Mouse (Mus musculus) bone marrow macrophage, adult 2 months (primary cell): ENCODE measurements at regions not wholly inside any gene's neighbourhood (a gene's known extent, or its start where the extent isn't known, plus 50 kb on each side); places are given as distances from the start of the nearest gene placed in this dataset.
"Not testable (repeated sequence)": the region's sequence is repeated elsewhere in the genome, so short reads cannot be mapped to it uniquely, and the experiment has no call there.

Experiments
- H3K27ac ChIP-seq: 2 replicates; pipeline ENCODE4 v1.5.1; 2012; ENCODE audit warnings: low read depth, low read length; ENCODE audit not compliant: insufficient read depth
- H3K4me1 ChIP-seq: 2 replicates; pipeline ENCODE4 v1.6.1; 2012; ENCODE audit warnings: low read length; ENCODE audit not compliant: control insufficient read depth, insufficient read depth
- H3K4me3 ChIP-seq: 2 replicates; pipeline ENCODE4 v1.5.1; 2012; ENCODE audit warnings: mild to moderate bottlenecking, low read length, moderate library complexity; ENCODE audit not compliant: insufficient read depth
- CTCF ChIP-seq: IDR thresholded peaks from 2 replicates; pipeline ENCODE4 v1.5.1; 2012; ENCODE audit warnings: low read depth, mild to moderate bottlenecking, low read length, moderate library complexity
- POLR2A ChIP-seq: IDR thresholded peaks from 2 replicates; pipeline ENCODE4 v1.6.1; 2012; ENCODE audit warnings: mild to moderate bottlenecking, low read depth, low read length, borderline replicate concordance

- TF ChIP-seq CTCF (no peak), POLR2A (no peak)
- H3K4me3 ChIP-seq = no peak overlapping the region
- no peak overlapping the region for H3K27ac ChIP-seq
- no peaks in the 10 kb centered on the region for H3K4me1 ChIP-seq
Measured at GRCm38 (mm10) chr13:97409891-97410525, 169.1 kb downstream of the Enc1 start.

DNA sequence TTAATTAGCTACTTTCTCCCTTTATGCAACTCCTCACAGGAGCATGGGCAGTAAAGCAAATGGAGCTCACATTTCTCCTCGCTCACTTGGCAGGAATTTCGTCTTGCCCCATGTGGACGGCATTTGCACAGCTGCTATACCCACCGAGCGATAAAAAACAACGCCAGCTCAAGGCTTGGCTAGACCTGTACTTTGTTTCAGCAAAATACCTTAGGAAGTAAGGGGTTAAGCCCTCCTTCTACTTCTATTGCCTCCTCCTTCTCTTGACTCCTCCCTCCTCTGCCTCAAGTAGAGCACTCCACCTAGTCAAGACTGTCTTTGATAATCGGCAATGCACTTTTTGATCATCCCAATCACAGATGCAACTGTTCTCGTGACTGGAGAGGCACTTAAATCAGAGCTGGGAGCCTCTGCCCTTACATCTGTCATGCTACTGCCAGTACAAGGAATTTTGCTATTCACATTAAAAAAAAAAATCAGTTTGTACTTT lies 168.4 kb downstream of the Enc1 start:
- H3K27ac ChIP-seq = no peak overlapping the region
- no peaks in the 10 kb centered on the region for H3K4me1 ChIP-seq
- TF ChIP-seq POLR2A (no peak), CTCF (no peak)
- H3K4me3 ChIP-seq = no peak overlapping the region

- no peak for TF ChIP-seq CTCF
- no peak for TF ChIP-seq POLR2A
- Histone ChIP-seq H3K4me1 (no peaks in the 10 kb centered on the region), H3K4me3 (no peak overlapping the region)
Measured at GRCm38 (mm10) chr13:97408414-97409290, 167.7 kb downstream of the Enc1 start.

GRCm38 (mm10) chr13:97407773-97408172 lies 166.9 kb downstream of the Enc1 start:
- Histone ChIP-seq H3K4me3 (no peak overlapping the region), H3K4me1 (no peaks in the 10 kb centered on the region), H3K27ac (no peak overlapping the region)
- TF ChIP-seq CTCF (no peak), POLR2A (no peak)

More at GRCm38 (mm10) chr13:97408414-97409290, 167.7 kb downstream of the Enc1 start:
- H3K27ac ChIP-seq = no peak overlapping the region

DNA sequence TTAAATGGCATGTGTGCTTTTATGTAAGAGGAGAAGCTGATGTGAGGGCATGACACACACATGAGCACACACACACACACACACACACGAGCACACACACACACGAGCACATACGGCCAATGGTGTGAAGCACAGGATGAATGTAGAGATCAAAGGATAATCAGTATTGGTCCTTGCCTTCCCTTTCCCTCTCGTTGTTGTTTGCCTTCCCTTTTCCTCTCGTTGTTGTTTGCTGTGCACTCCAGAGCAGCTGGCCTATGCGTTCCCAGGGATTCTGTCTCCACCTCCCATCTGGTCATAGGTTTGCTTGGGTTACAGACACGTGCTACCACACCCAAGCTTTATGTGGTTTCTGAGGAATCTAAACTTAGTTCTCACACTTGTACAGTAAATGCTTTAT lies 165.8 kb downstream of the Enc1 start:
- no peak overlapping the region for H3K4me3 ChIP-seq
- TF ChIP-seq POLR2A (no peak), CTCF (no peak)
- H3K4me1 ChIP-seq = no peaks in the 10 kb centered on the region
- no peak overlapping the region for H3K27ac ChIP-seq

DNA sequence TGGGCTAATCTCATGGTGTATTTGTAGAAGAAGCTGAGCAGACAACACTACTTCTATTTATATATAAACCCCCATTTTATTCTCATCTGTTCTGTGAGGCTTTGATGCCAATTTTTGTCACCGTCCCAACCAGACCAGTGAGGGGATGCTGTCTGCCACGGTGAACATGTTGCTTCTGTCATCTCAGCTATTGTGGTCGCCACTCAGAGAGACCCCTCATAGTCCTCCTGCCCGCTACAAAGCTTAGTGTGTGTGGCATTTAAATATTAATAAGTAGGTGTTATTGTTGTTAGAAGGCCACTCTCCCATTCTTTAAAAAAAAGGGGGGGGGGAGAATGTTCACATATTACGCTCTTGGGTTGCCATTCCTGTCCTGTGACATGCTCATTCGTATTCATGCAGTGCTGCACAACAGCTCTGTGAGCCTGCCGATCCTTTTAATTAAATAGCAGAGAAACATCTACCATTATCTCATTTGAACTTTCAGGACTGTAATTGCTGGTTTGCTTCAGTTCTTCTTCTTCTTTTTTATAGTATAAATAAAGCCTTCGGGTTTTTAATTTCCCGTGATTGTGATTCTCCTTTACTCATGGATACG lies 161.4 kb downstream of the Enc1 start:
- Histone ChIP-seq H3K4me3 (no peak overlapping the region), H3K27ac (no peak overlapping the region), H3K4me1 (no peaks in the 10 kb centered on the region)
- no peak for TF ChIP-seq CTCF
- TF ChIP-seq POLR2A = no peak

GRCm38 (mm10) chr13:97401620-97402019 lies 160.7 kb downstream of the Enc1 start:
- Histone ChIP-seq H3K4me1 (no peaks in the 10 kb centered on the region), H3K4me3 (no peak overlapping the region), H3K27ac (no peak overlapping the region)
- TF ChIP-seq CTCF (no peak), POLR2A (no peak)

DNA sequence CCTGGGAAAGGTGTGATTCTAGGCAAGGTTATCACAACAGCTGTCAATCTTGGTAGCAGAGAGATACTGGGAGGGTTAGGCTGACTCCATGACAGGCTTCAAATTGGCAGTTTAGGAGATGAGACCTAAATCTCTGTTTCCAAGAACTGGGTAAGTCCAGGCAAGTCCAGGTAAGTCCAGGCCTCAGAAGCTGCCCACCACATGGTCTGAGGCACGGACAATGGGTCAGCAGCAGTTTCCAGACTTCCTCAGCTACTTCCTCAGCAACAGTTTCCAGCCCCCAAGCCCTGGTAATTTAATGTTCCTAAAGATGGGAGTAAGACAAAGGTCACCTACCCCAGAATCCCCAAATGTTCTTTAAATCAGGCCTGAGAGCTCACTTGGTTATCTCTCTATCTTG lies 157.1 kb downstream of the Enc1 start:
- Histone ChIP-seq H3K27ac (no peak overlapping the region), H3K4me3 (no peak overlapping the region), H3K4me1 (peaks cover 3% of the 10 kb centered on the region; the same call in 1 of the 2 replicates)
- TF ChIP-seq POLR2A = no peak
- no peak for TF ChIP-seq CTCF

DNA sequence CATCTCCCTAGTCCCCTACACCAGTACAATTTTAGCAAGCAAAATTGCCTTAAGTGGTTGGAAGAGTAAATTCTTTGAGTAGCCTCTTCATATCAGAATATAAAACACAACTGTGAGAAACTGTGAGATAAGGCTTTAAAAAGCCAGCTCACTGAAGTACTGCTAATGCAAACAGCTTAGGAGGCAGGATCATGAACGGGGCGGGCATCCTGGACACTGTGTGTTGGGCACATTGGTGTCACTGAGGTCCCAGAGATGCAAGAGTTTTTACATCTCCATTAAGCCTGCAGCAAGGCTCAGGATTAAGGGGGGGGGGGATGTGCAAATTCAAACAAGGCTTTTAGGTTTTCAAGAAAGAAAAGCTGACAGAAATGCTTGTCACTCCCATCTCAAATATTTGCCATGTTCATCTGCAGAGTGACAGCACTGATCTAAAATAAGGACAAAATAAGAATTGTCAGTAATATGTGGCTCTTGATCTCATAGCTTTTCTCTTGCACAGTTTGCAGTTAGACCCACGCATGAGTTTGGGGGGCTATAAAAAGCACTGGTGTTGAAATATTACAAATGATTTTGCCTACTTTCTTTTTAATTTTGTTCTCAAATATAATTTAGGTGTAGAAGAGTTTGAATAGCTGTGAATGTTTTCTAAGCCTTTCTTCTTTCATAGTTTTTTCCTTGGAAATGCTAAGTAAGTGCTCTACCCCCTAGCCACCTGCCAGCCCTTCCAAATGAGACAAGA lies 156.2 kb downstream of the Enc1 start:
- Histone ChIP-seq H3K4me1 (peaks cover 3% of the 10 kb centered on the region; the same call in 1 of the 2 replicates), H3K27ac (no peak overlapping the region), H3K4me3 (no peak overlapping the region)
- TF ChIP-seq POLR2A (no peak), CTCF (no peak)

DNA sequence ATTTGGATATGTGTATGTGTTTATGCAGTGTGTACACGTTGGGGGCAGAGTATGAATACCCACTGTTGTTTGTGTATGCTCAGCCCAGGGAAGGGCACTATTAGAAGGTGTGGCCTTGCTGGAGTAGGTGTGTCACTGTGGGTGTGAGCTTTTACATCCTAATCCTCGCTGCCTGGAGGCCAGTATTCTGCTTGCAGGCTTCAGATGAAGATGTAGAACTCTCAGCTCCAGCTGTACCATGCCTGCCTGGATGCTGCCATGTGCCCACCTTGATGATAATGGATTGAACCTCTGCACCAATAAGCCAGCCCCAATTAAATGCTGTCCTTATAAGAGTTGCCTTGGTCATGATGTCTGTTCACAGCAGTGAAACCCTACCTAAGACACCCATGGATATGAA lies 155.4 kb downstream of the Enc1 start:
- not testable (repeated sequence) for H3K4me1 ChIP-seq, H3K27ac ChIP-seq, H3K4me3 ChIP-seq
